Mouse (Mus musculus): Measurements from ENCODE around the gene Gm42372.

DNA sequence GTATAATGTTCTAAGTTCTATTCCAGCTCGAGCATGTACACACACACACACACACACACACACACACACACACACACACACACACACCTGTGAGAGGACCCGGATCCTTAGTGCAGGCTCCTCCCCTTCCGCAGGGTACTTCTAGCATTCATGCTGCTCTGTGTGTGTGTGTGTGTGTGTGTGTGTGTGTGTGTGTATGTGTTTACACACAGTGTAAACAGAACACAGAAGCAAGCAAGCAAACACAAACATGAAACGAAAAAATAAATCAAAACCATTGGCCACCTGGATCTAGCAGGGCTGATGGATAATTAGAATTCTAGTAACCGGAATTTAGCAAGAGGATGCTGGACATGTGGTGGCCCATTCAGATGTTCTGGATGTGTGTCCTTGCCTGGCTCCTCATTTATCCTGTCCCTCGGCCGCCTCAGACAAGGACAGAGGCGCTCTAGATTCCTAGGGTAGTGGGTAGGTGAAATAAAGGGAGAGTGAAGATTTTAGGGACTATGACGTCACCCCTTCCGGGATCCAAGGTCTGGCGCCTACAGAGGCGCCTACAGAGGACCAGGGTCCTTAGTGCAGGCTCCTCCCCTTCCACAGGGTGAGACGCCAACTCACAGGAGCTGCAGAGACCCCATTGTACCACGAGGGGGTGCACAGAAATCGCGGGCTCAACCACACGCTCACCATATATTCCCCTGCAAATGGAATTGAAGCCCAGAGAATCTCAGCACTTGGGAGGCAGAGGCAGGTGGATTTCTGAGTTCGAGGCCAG, 31.8 kb upstream of the Gm42372 start:
- TF ChIP-seq EP300 (IDR thresholded peaks at IDR 0.05; ENCODE audit: low read depth) = no peak
- peak; percentile 83 for TF ChIP-seq CTCF (IDR thresholded peaks at IDR 0.05; ENCODE audit: low read depth)

Measured in liver, embryonic 14.5 days (tissue).